Mouse (Mus musculus) adrenal gland (tissue): Measurements from ENCODE around the gene Rasl10b.

Experiments
- intact Hi-C: fragments of 180-260 bp; cut with DNase I; formaldehyde crosslinking; loops from one replicate; pipeline ENCODE4 v1.15.1; 2025

Rasl10b gene

GRCm38 (mm10) chr11:83461462-83462027 is 52.6 kb downstream of the Rasl10b start:
- intact Hi-C loops, result no loop called here

DNA sequence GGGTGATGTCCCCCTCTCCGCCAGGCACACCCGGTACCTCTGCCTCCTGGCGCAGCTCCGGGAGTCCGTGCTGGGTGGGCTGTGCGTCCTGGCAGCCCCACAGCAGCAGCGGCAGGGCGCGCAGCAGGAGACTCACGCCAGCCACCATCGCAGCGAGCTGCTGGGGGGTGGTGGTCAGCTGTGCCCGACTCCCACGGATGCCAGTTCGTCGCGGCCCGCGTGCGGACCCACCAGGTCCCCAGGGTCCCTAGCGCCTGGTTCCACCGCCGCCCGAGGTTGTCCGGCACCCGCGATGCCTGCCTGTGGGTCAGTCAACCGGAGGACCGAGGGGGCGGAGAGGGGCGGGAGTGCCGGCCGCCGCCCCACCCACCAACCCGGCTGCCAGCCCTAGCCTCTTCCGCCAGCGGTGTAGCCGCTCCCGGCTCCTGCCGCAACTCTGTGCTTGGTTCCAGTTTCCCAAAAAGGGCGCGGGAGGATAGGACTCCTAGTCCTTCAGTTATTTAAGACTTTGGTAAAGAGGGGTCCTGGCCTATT is 53.8 kb downstream of the Rasl10b start, which contains the start of gene Mmp28:
Mmp28 (minus strand) TSS at position 361 of the 534 bp plus-strand sequence.
- intact Hi-C loops, result no loop called here

DNA sequence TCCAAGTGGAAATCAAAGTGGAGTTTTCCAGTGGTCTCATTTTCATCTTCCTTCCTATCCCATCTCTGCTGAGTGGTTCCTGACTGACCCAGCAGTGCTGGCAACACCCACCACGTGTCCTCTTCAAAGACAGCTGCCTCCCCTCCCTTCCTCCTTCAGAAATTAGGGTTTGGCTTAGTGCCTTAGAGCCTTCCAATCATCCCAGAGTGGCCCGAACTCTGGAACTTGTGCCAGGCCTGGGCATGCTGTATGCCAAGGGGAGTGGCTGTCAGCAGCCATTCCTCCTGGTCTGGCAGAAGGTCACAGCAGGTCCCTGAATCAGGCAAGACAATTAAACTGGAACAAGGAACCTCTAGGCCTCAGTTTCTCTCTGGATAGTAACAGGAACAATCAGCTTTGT is 57.0 kb downstream of the Rasl10b start:
- intact Hi-C loops, result no loop called here

GRCm38 (mm10) chr11:83467120-83467652 is 58.2 kb downstream of the Rasl10b start:
- intact Hi-C loops, result no loop called here

DNA sequence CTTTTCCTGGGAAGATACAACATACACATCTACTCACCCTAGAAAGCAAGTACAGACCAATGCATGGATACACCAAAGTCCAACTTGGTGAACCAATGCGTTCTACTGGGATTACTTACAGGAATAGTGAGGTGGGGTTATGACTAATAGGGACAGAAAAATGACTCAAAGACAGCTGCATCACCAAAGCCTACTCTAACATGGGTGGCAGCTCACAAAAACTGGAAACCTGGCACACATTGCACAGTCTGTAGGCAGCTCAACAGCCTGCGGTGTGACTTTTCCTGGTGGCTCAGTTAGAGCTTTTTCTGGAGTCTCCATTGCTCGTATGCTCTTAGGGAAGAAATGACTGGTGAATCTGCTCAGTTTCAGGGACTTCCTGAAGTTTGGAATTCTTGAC is 59.8 kb downstream of the Rasl10b start:
- intact Hi-C loops, result no loop called here
